Mouse (Mus musculus) ES-Bruce4 (cell line): Measurements from ENCODE around the gene Hemgn. TPM values are rescaled to one million over a fixed set of nuclear protein-coding genes. Genes with fewer than 3 reads are reported as not detected.

Experiments used
- H3K27ac ChIP-seq: 2 replicates; pipeline ENCODE4 v1.5.1; 2012; ENCODE audit warnings: low read length, inconsistent platforms; ENCODE audit not compliant: insufficient read depth
- H3K27me3 ChIP-seq: 2 replicates; pipeline ENCODE4 v1.6.1; 2012; ENCODE audit warnings: mild to moderate bottlenecking, low read length, inconsistent platforms; ENCODE audit not compliant: control insufficient read depth, poor library complexity, insufficient read depth, severe bottlenecking
- H3K36me3 ChIP-seq: 2 replicates; pipeline ENCODE4 v1.6.1; 2012; ENCODE audit warnings: inconsistent platforms, mild to moderate bottlenecking, low read length, moderate library complexity; ENCODE audit not compliant: control insufficient read depth, poor library complexity, insufficient read depth, severe bottlenecking
- H3K4me1 ChIP-seq: one replicate; pipeline ENCODE4 v1.8.1; 2011; ENCODE audit warnings: low read length; ENCODE audit not compliant: control insufficient read depth, insufficient read depth
- H3K4me3 ChIP-seq: 2 replicates; pipeline ENCODE4 v1.5.1; 2011; ENCODE audit warnings: low read depth, mild to moderate bottlenecking, low read length
- H3K9ac ChIP-seq: 2 replicates; pipeline ENCODE4 v1.6.1; 2012; ENCODE audit warnings: low read depth, mild to moderate bottlenecking, inconsistent platforms; ENCODE audit not compliant: poor library complexity, severe bottlenecking
- H3K9me3 ChIP-seq: replicated peaks from 2 replicates; pipeline ENCODE4 v1.6.1; 2012; ENCODE audit warnings: mild to moderate bottlenecking, low read length, inconsistent platforms; ENCODE audit not compliant: control insufficient read depth, poor library complexity, insufficient read depth, severe bottlenecking
- CTCF ChIP-seq: IDR thresholded peaks from one replicate; pipeline ENCODE4 v1.8.1; 2011; ENCODE audit warnings: low read depth, low read length
- EP300 ChIP-seq: IDR thresholded peaks from 2 replicates; pipeline ENCODE4 v1.6.1; 2011; ENCODE audit warnings: low read depth, low read length; ENCODE audit not compliant: insufficient read depth
- POLR2A ChIP-seq: IDR thresholded peaks from one replicate; pipeline ENCODE4 v1.8.1; 2011; ENCODE audit warnings: low read length; ENCODE audit not compliant: insufficient read depth
- polyA plus RNA-seq: library from polyadenylated mRNA; stranded (reverse); fragments of >200 nt; gene quantifications from 2 replicates; pipeline ENCODE4 v1.2.4, GENCODE M21; 2011; ENCODE audit warnings: low read depth; ENCODE audit not compliant: missing spikeins, insufficient read depth, insufficient read length

Hemgn gene
- polyA plus RNA-seq: not detected in 2 replicates

- H3K9ac ChIP-seq: no peak within 1 kb of the TSS
These were observed at the start of gene Hemgn for GRCm38 (mm10) chr4:46413406-46413805. Gene Hemgn (minus strand): TSS chr4:46413506.

GRCm38 (mm10) chr4:46458411-46458810 is 45.1 kb upstream of the Hemgn start:
- TF ChIP-seq CTCF (no peak), EP300 (no peak), POLR2A (no peak)
- H3K9ac ChIP-seq: no peak overlapping the region
- no peaks in the 10 kb centered on the region for H3K27me3 ChIP-seq
- H3K4me3 ChIP-seq: no peak overlapping the region
- H3K4me1 ChIP-seq: peaks cover 3% of the 10 kb centered on the region
- H3K36me3 ChIP-seq: peaks cover 55% of the 10 kb centered on the region
- H3K27ac ChIP-seq: no peak overlapping the region; the same call in 1 of the 2 replicates
- H3K9me3 ChIP-seq: no peaks in the 10 kb centered on the region

More at GRCm38 (mm10) chr4:46413406-46413805, at the start of gene Hemgn:
- Histone ChIP-seq H3K9me3 (no peaks in the 10 kb centered on the region), H3K4me3 (no peak within 1 kb of the TSS), H3K4me1 (no peaks in the 10 kb centered on the region), H3K36me3 (no peaks in the 10 kb centered on the region), H3K27me3 (no peaks in the 10 kb centered on the region), H3K27ac (no peak within 1 kb of the TSS)
- TF ChIP-seq POLR2A (no peak), CTCF (no peak), EP300 (no peak)

- Histone ChIP-seq H3K27ac (0 out of 2 replicates have a peak overlapping the region, but pooled peaks have one; percentile 8), H3K4me1 (peaks cover 3% of the 10 kb centered on the region), H3K27me3 (no peaks in the 10 kb centered on the region), H3K9ac (0 out of 2 replicates have a peak overlapping the region, but pooled peaks have one; percentile 10), H3K9me3 (no peaks in the 10 kb centered on the region), H3K36me3 (peaks cover 46% of the 10 kb centered on the region), H3K4me3 (no peak overlapping the region)
- no peak for TF ChIP-seq CTCF
- no peak for TF ChIP-seq EP300
These were observed 43.9 kb upstream of the Hemgn start for GRCm38 (mm10) chr4:46457186-46457585.

- TF ChIP-seq POLR2A (no peak), CTCF (no peak)
- H3K4me3 ChIP-seq: no peak overlapping the region
- H3K27me3 ChIP-seq: no peaks in the 10 kb centered on the region
- peaks cover 45% of the 10 kb centered on the region for H3K36me3 ChIP-seq
- peaks cover 3% of the 10 kb centered on the region for H3K4me1 ChIP-seq
- H3K9me3 ChIP-seq: no peaks in the 10 kb centered on the region
- H3K9ac ChIP-seq: 0 out of 2 replicates have a peak overlapping the region, but pooled peaks have one; percentile 10
- H3K27ac ChIP-seq: 0 out of 2 replicates have a peak overlapping the region, but pooled peaks have one; percentile 8
These were observed 43.5 kb upstream of the Hemgn start for GRCm38 (mm10) chr4:46456762-46457161.

- peaks cover 21% of the 10 kb centered on the region for H3K36me3 ChIP-seq
- peaks cover 3% of the 10 kb centered on the region for H3K4me1 ChIP-seq
- no peak overlapping the region; the same call in 1 of the 2 replicates for H3K4me3 ChIP-seq
- peak overlapping the region; percentile 39 for H3K27ac ChIP-seq
- peak overlapping the region; percentile 100 for H3K9ac ChIP-seq
- no peaks in the 10 kb centered on the region for H3K9me3 ChIP-seq
- TF ChIP-seq EP300 (no peak), POLR2A (no peak), CTCF (no peak)
- H3K27me3 ChIP-seq: no peaks in the 10 kb centered on the region
These were observed 41.0 kb upstream of the Hemgn start for GRCm38 (mm10) chr4:46454097-46454864.
